Comparison of ENCODE assay signal across 9 mouse cellular contexts in genomic region chr1:73906376-73906775, GRCm38 (mm10).
DNase-seq lines count a peak whose midpoint lies in the region; ATAC-seq lines count a peak whose summit lies in the region.
"Had no signal": no experiment of that assay in that cellular context is flagged by ENCODE, and none has a peak within 500 bp of the region (broad histone marks: within the 10 kb centered on the region; RNA-seq: fewer than 3 reads in every experiment).

No protein-coding gene starts in this region.

- peak; percentile 25 for DNase-seq in adrenal gland, adult 2 months
- no peak for DNase-seq in adrenal gland, postnatal 36 days
- peak; percentile 45 for DNase-seq in kidney, adult 18-20 months
- no peak for DNase-seq in kidney, postnatal 14 days
- peak; percentile 4 for DNase-seq in urinary bladder, postnatal 25 days (ENCODE audit: low spot score)
- no peak for DNase-seq in urinary bladder, postnatal 14 days (ENCODE audit: low spot score)
- no peak for DNase-seq in embryo, embryonic 9.5 days (ENCODE audit: extremely low spot score)
- DNase-seq: layer of hippocampus, postnatal 36 days had no signal

- ATAC-seq in megakaryocyte, adult 5-6 weeks (ENCODE audit: poor library complexity, severe bottlenecking) = no peak

Comparison
In these comparisons a context has a peak if more than half of its experiments do, and no peak if none do; other contexts are left out.
1. DNase-seq: peak in adrenal gland, adult 2 months (single experiment), kidney, adult 18-20 months (single experiment) and urinary bladder, postnatal 25 days (single experiment); none in adrenal gland, postnatal 36 days (0 of 2), kidney, postnatal 14 days (single experiment), urinary bladder, postnatal 14 days (single experiment) and embryo, embryonic 9.5 days (single experiment).